Mouse (Mus musculus) C3H10T1/2 (cell line): Measurements from ENCODE around the gene Zfp786. TPM values are rescaled to one million over a fixed set of nuclear protein-coding genes. Genes with fewer than 3 reads are reported as not detected.

Source experiments
- polyA plus RNA-seq, 2 experiments: library from polyadenylated mRNA; unstranded; fragments of >200 nt; fragmentation: generic; extraction: Trizol; gene quantifications; one replicate each; pipeline ENCODE4 v1.2.1; 2012; ENCODE audit warnings: missing spikeins in 2 of 2

Zfp786 gene
- under 1 TPM; 0.04 to 0.61 TPM for polyA plus RNA-seq

GRCm38 (mm10) chr6:47830104-47831078, at the start of gene Zfp786:
Gene Zfp786 (minus strand): TSS chr6:47830867.

GRCm38 (mm10) chr6:47877058-47877457, 46.4 kb upstream of the Zfp786 start, which contains the start of gene Zfp282:
Gene Zfp282 (plus strand): TSS chr6:47877204.

GRCm38 (mm10) chr6:47835482-47835983, 4.9 kb upstream of the Zfp786 start, which contains the start of gene Zfp398:
Gene Zfp398 (plus strand): TSS chr6:47835661.

GRCm38 (mm10) chr6:47813257-47813878, 17.3 kb downstream of the Zfp786 start, which contains the start of gene Pdia4:
Gene Pdia4 (minus strand): TSS chr6:47813430.

Other genes with a start within 250 kb of the Zfp786 start
- 10 to 100 TPM in 1 of 2 experiments, 1 to 10 TPM in 1; 5.2 to 21.4 TPM for gene Ezh2, start 235.5 kb downstream of the Zfp786 start, polyA plus RNA-seq
- gene Pdia4, start 17.4 kb downstream of the Zfp786 start, polyA plus RNA-seq, result 10 to 100 TPM in 1 of 2 experiments, 1 to 10 TPM in 1; 7.5 to 68.6 TPM
- gene Zfp398, start 4.8 kb upstream of the Zfp786 start, polyA plus RNA-seq, result 1 to 10 TPM in 1 of 2 experiments, under 1 TPM in 1; 0.67 to 2.8 TPM
- gene Zfp282, start 46.3 kb upstream of the Zfp786 start, polyA plus RNA-seq, result 1 to 10 TPM; 4.8 to 9.7 TPM
- gene Zfp212, start 89.6 kb upstream of the Zfp786 start, polyA plus RNA-seq, result 10 to 100 TPM in 1 of 2 experiments, 1 to 10 TPM in 1; 5.0 to 14.3 TPM
- gene Zfp956, start 122.5 kb upstream of the Zfp786 start, polyA plus RNA-seq, result 1 to 10 TPM; 1.5 to 4.2 TPM
- 10 to 100 TPM in 1 of 2 experiments, 1 to 10 TPM in 1; 8.6 to 18.6 TPM for gene Zfp777, start 218.0 kb upstream of the Zfp786 start, polyA plus RNA-seq